Mouse (Mus musculus) spleen, adult 2 months (tissue): Measurements from ENCODE around the gene Srsy. TPM values are rescaled to one million over a fixed set of nuclear protein-coding genes. Genes with fewer than 3 reads are reported as not detected.
"Not testable (repeated sequence)": the region's sequence is repeated elsewhere in the genome, so short reads cannot be mapped to it uniquely, and the experiment has no call there.

ENCODE experiments used
- DNase-seq, 2 experiments: peaks; one replicate each; pipeline versions ENCODE4 v3.0.0 to v3.0.0-alpha.2; 2012 to 2021; ENCODE audit warnings: low spot score in 2 of 2, low read depth in 1 of 2
- H3K27ac ChIP-seq: fragments of 200-500 bp; 2 replicates; pipeline ENCODE4 v1.5.1; 2012; ENCODE audit warnings: low read length, inconsistent platforms; ENCODE audit not compliant: insufficient read depth
- H3K27me3 ChIP-seq: fragments of 200-500 bp; 2 replicates; pipeline ENCODE4 v1.6.1; 2012; ENCODE audit warnings: mild to moderate bottlenecking, moderate library complexity, low read length, inconsistent platforms; ENCODE audit not compliant: control insufficient read depth, insufficient read depth
- H3K36me3 ChIP-seq: fragments of 200-500 bp; 2 replicates; pipeline ENCODE4 v1.6.1; 2012; ENCODE audit warnings: mild to moderate bottlenecking, low read length, inconsistent platforms; ENCODE audit not compliant: control insufficient read depth, insufficient read depth
- H3K4me1 ChIP-seq: fragments of 200-500 bp; 2 replicates; pipeline ENCODE4 v1.6.1; 2011; ENCODE audit warnings: inconsistent platforms; ENCODE audit not compliant: control insufficient read depth, insufficient read depth, insufficient read length
- H3K4me3 ChIP-seq: fragments of 200-500 bp; 2 replicates; pipeline ENCODE4 v1.5.1; 2011; ENCODE audit warnings: mild to moderate bottlenecking, inconsistent platforms; ENCODE audit not compliant: insufficient read depth, insufficient read length; ENCODE audit errors: extremely low read depth
- WGBS: fragments of 180-500 bp; shearing (Covaris S2); methylation state at CpG from one replicate; pipeline ENCODE4 v1.1.7; 2018; 5-methylcytosine and 5-hydroxymethylcytosine counted together
- polyA plus RNA-seq: library from polyadenylated mRNA; depleted of rRNA; stranded (reverse); fragments of >200 nt; gene quantifications from 2 replicates; pipeline ENCODE4 v1.2.3, GENCODE M21; 2012; rRNA removed

Gene Srsy
- polyA plus RNA-seq = not detected in 2 replicates

DNA sequence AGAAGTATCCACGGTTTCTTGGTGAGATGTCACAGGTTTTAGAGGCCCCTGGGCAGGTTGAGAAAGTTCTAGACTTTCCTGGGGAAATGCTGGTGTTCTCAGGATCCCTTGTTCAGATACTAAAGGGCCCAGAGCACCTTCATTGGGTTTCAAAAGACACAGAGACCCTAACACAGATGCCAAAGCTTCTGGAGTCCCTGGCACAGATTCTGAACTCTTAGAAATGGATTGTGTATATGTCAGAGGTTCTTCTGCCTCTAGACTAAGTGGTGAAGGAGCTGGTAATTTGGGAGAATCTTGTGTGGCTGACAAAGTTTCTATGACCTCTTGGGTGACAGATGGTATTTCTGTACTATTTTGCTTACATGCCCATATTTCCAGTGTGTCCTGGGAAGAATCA, at the start of gene Srsy:
TSS of gene Srsy (minus strand) at position 101 of the 400 bp plus-strand sequence.
- H3K36me3 ChIP-seq, H3K4me3 ChIP-seq, H3K27ac ChIP-seq, H3K27me3 ChIP-seq, H3K4me1 ChIP-seq, DNase-seq: not testable (repeated sequence)
- WGBS = no CpG with 5 or more reads among the region's 1 CpGs

Other genes with a start within 250 kb of the Srsy start
- gene Gm21904, start 91.1 kb downstream of the Srsy start, polyA plus RNA-seq = not detected in 2 replicates
- gene Gm20772, start 62.6 kb downstream of the Srsy start, polyA plus RNA-seq = not detected in 2 replicates
- gene Gm20831, start 62.6 kb downstream of the Srsy start, polyA plus RNA-seq = not detected in 2 replicates
- gene Gm21764, start 124.5 kb upstream of the Srsy start, polyA plus RNA-seq = not detected in 2 replicates
- gene Ssty1, start 151.8 kb upstream of the Srsy start, polyA plus RNA-seq = not detected in 2 replicates